Mouse (Mus musculus) hindbrain, embryonic 15.5 days (tissue): ENCODE results near the gene Hmgb4. TPM values are rescaled to one million over a fixed set of nuclear protein-coding genes. Genes with fewer than 3 reads are reported as not detected.

Experiments
- ATAC-seq: fragments of 200-750 bp; cut with Nextera tagmentation; 2 replicates; pipeline ENCODE4 v1.8.0; 2017; ENCODE audit warnings: low read depth, moderate number of reproducible peaks, moderate TSS enrichment; ENCODE audit not compliant: low FRiP score
- H3K27ac ChIP-seq: fragments of 300-500 bp; sonication (generic); replicated peaks from 2 replicates; pipeline ENCODE4 v1.5.1; 2015; ENCODE audit warnings: mild to moderate bottlenecking, inconsistent platforms
- H3K27me3 ChIP-seq: fragments of 300-500 bp; sonication (generic); 2 replicates; pipeline ENCODE4 v1.6.1; 2015; ENCODE audit warnings: control low read depth, inconsistent platforms
- H3K36me3 ChIP-seq: fragments of 300-500 bp; sonication (generic); 2 replicates; pipeline ENCODE4 v1.6.1; 2015; ENCODE audit warnings: control low read depth, inconsistent platforms
- H3K4me1 ChIP-seq: fragments of 300-500 bp; sonication (generic); replicated peaks from 2 replicates; pipeline ENCODE4 v1.6.1; 2015; ENCODE audit warnings: control low read depth, inconsistent platforms
- H3K4me2 ChIP-seq: fragments of 300-500 bp; sonication (generic); 2 replicates; pipeline ENCODE4 v1.6.1; 2015; ENCODE audit warnings: moderate library complexity, mild to moderate bottlenecking, inconsistent platforms
- H3K4me3 ChIP-seq: fragments of 300-500 bp; sonication (generic); 2 replicates; pipeline ENCODE4 v1.5.1; 2015; ENCODE audit warnings: mild to moderate bottlenecking, inconsistent platforms
- H3K9ac ChIP-seq: fragments of 300-500 bp; sonication (generic); 2 replicates; pipeline ENCODE4 v1.6.1; 2015; ENCODE audit warnings: inconsistent platforms
- H3K9me3 ChIP-seq: fragments of 300-500 bp; sonication (generic); 2 replicates; pipeline ENCODE4 v1.6.1; 2016; ENCODE audit warnings: control low read depth, inconsistent platforms
- WGBS: fragments of 180-500 bp; shearing (Covaris S2); methylation state at CpG from one replicate; pipeline ENCODE4 v1.1.7; 2015; 5-methylcytosine and 5-hydroxymethylcytosine counted together
- polyA plus RNA-seq: library from polyadenylated mRNA; unstranded; fragments of >200 nt; fragmentation: Nextera tagmentation; extraction: Ambion mirVana; gene quantifications from 2 replicates; pipeline ENCODE4 v1.2.1, GENCODE M21; 2015

Gene Hmgb4
- polyA plus RNA-seq, 1 experiment from 2014 or later: not detected

- ATAC-seq: peak; percentile 59; the same call in 1 of the 2 replicates
- no peak overlapping the region for H3K4me2 ChIP-seq
- H3K9me3 ChIP-seq: no peaks in the 10 kb centered on the region
- no peak overlapping the region for H3K4me3 ChIP-seq
- no peak overlapping the region for H3K9ac ChIP-seq
- H3K36me3 ChIP-seq: no peaks in the 10 kb centered on the region
- H3K4me1 ChIP-seq: no peaks in the 10 kb centered on the region
- WGBS: 69% methylated on average over 13 of the region's 13 CpGs
- no peaks in the 10 kb centered on the region for H3K27me3 ChIP-seq
- H3K27ac ChIP-seq: no peak overlapping the region
Measured at GRCm38 (mm10) chr4:128217991-128218595, 42.7 kb downstream of the Hmgb4 start.
